Mouse (Mus musculus) urinary bladder, adult 2 months (tissue): ENCODE measurements around the gene Cabp4. TPM values are rescaled to one million over a fixed set of nuclear protein-coding genes. Genes with fewer than 3 reads are reported as not detected.

ENCODE experiments used
- DNase-seq: peaks from one replicate; pipeline ENCODE4 v3.0.0; 2022; ENCODE audit warnings: low spot score
- polyA plus RNA-seq: library from polyadenylated mRNA; depleted of rRNA; stranded (reverse); fragments of >200 nt; gene quantifications from 2 replicates; pipeline ENCODE4 v1.2.3, GENCODE M21; 2012

Cabp4 gene
- polyA plus RNA-seq, 1 experiment: 0.30 TPM

DNA sequence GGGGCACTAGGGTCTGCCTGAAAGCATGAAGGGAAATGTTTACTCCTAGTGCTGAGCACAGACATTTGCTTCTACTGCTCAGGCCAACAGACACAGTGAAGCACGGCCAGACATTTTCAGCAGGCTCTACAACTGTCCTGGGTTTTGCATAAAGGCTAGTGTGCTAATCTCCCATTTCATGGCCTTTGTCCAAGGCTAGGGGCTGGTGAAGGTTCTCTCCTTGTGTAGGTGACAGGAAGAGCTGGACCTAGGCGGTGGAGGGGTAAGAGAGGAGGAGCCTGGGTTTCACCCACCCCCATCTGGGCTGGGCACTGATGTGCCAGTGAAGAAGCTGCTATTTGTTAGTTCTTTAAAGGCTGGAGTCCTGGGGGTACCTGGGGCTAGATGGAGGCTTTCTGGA is 20.9 kb upstream of the Cabp4 start:
- DNase-seq: no peak

DNA sequence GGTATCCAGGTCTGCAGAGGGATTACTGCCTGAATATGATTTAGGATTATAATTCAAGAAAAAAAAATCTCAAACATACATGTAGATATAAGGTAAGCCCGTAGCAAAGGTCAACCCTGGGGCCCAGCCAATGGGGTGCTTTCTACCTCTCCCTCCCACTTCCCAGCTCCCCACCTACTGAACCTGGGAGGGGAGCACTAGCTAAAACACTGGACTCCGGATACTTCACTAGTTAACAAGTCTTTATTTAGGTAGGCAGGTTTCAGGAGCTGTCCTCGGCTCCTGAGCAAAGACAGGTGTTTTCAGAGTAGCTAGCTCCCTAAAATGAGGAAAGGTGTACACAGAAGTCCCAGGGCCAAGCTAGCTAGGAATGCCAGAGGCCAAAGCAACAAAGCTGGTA is 20.3 kb upstream of the Cabp4 start:
- DNase-seq: no peak

DNA sequence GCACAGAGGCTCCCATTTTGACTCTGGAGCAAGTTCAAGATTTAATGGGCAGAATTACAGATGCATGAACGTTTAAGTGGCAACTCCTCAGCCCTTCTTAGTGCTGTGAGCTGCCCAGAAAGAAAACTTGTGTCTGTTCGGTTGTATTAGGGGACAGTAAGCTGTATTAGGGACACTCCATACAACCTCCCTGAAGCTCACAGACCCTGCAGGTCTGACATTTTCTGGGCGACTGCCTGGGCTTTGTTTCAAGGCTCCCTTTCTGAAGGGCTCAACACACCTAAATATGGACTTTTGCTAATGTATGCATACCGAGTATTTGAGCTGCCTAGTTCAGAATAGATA is 19.7 kb upstream of the Cabp4 start:
- no peak for DNase-seq

DNA sequence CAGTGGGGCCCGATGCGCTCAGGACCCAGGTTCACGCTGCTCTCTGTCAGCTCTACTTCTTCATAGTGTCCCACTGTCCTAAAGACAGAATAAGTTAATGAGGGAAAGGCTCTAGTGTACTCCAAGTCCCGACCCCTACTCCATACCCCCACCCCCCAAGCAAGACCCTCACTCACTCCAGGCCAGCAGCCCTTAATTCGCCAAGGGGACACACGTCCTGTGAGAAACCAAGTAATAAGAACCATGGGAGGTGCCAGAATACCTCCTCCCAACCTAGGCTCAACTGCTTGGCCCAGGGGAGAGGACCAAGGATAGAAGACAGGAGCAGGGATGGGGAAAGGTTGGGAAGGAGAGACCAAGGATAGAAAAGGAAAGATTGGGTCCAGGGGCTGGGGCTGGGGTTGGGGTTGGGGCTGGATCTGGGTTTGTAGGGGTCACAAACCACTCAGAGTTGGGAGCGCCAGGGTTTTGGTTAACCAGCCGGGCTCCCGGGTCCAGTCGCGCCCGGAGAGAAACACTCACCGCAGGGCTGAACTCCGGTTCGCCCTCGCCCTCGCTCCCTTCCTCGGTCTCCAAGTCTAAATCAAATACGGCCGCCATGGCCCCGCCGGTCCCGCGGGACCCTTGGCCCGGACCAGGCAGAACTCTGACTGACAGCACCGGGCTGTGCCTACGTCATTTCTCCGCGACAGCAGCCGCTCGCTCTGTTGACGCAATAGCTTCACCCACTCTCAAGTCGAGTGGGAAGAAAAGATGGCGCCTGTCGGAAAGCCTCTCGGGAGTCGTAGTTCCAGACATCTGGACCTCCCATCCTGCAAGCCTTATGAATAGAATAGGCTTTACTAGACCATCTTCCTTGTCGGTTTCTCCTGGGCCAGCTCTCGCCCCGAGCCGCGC is 19.1 kb upstream of the Cabp4 start, which contains the start of gene Rps6kb2:
Rps6kb2 (minus strand) TSS at position 709 of the 897 bp plus-strand sequence.
- peak; percentile 94 for DNase-seq

DNA sequence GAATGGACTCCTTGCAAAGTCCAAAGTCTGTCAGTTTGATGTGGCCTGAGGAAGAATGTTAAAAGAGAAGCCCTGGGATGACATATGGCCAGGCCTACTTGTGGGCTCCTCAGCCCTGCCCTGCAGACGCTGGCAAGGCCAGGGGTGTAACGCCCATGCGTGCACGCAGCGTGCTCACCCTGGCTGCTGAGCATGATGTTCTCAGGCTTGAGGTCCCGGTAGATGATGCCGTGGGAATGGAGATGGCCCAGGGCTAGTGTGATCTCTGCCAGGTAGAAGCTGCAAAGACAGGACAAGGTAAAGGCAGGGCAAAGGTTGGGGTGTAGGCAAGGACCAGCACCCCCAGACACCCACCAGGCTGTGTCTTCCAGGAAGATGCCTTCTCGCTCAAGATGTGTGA is 15.2 kb upstream of the Cabp4 start:
- no peak for DNase-seq

DNA sequence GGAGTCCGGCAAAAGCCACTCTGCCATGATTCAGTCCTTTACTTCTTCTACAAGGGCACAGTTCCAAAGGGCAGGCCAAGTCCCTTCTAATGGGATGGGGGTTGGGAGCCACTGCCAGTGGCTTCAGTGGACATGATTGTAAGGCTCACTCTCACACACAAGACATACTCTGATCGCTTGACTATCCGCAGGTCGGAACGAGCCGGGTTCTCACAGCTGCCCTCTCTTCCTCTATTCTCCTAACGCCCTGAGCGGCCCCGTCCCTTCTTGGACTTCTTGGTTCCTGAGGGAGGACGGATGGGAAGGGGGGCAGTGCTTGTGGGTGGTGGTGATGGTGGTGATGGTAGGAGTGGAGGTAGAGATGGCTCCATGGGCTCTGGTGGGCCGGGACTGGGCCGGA is 12.9 kb upstream of the Cabp4 start:
- no peak for DNase-seq

DNA sequence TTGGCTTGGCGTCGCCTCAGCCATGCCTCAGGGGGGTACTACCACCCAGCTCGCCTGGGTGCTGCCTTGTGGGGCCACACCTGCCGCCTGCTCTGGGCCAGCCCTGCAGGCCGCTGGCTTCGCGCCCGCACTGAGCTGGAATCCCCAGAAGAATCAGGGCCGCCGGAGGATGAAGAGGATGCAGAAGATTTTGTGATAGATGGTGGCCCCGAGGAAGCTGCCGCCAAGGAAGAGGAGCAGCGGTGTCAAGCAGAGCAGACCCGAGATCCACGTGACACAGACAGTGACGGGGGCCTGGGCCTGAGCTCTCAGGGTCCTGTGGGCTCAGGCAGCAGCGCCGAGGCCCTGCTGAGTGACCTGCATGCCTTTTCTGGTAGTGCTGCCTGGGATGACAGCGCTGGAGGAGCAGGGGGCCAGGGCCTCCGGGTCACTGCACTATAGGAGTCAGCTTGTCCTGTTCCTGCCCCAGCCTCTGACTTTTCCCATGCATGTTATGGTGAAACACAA is 12.3 kb upstream of the Cabp4 start:
- DNase-seq: no peak

DNA sequence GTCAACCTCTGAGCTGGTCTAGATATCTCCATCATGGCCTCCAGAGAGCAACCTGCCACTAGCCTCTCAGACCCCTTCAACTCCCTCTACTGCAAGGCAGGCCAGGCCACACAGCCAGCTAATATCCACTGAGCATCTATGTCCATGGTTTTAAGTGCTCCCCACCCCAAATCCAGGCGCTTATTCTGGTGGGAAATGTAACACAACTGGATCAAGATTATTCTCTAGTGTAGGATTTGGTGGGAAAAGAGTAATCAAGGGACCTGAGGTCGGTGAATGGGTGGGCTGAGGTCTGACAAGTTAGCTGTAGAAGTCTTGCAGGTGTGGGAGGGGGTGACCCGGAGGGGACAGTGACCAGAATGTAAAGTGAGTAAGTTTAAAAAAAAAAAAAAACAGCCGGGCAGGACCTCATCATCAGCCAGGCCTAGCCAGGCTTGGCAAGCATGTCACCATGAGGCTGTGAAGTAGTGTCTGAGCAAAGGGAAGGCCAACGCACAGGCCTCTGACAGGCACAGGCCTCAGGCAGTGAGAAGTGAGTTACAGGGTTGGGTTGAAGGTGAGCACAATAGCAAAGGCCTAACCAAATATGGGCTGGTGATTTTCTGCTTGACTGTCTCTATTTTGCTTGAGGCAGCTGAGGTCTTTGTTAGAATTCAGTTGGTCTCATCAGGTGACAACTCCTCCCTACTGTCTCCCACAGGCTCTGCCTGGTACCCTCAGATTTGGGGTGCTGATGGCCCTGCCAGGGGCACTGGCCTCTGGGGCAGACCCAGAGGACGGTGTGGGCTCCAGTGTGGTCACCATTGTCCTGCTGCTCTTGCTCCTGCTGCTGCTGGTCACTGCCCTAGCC is 11.6 kb upstream of the Cabp4 start:
- DNase-seq: no peak

DNA sequence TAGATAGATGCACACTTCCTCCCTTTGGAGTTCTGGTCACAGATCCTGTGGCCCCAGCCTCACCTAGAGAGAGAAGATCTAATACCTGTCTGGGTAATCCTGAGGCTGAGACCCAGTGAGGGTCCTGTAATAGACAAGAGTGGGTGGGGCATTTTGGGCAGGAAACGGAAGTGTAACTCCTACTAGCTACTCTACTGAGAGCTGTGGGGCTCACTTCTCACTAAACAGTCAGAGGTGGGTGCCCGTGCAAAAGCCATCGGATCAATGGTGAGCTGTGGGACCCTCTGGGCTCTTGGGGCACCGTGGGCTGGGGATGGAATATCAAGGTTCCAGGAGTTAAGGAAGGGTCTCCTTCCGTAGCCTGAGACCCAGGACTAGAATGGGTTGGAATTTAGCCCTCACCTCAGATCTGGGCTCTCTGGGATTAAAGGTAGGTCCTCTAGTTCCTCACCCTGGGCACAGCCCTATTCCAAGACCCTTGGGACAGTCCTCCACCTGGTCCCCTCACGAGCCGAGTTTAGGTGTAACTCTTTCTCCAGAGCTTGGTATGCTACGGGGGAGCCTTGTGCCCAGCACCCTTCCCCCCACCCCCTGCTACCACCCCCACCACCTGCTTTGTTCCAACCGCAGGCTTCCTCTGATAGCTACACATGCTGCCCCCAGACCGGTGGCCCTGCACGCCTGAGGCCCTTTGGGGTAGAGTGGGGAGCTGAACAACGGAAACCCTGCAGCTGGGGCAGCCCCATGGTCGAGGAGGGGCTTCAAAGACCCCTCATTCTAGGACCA is 10.8 kb upstream of the Cabp4 start:
- DNase-seq: no peak

DNA sequence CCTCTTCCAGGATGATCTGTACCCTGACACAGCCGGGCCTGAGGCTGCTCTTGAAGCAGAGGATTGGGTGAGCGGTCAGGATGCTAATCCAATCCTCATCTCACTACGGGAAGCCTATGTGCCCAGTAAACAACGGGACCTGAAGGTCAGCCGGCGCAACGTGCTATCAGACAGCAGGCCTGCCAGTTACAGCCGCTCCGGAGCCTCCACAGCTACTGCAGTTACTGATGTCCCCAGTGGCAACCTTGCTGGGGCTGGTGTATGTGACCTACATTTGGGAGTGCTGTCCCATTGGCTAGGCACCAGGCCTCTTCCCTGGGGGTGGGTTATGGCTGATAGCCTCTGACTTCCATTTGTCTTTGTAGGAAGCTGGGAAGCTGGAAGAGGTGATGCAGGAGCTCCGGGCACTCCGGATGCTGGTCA is 9.4 kb upstream of the Cabp4 start, which contains the start of gene Ptprcap:
Ptprcap (plus strand) TSS at position 373 of the 423 bp plus-strand sequence.
- DNase-seq: no peak

DNA sequence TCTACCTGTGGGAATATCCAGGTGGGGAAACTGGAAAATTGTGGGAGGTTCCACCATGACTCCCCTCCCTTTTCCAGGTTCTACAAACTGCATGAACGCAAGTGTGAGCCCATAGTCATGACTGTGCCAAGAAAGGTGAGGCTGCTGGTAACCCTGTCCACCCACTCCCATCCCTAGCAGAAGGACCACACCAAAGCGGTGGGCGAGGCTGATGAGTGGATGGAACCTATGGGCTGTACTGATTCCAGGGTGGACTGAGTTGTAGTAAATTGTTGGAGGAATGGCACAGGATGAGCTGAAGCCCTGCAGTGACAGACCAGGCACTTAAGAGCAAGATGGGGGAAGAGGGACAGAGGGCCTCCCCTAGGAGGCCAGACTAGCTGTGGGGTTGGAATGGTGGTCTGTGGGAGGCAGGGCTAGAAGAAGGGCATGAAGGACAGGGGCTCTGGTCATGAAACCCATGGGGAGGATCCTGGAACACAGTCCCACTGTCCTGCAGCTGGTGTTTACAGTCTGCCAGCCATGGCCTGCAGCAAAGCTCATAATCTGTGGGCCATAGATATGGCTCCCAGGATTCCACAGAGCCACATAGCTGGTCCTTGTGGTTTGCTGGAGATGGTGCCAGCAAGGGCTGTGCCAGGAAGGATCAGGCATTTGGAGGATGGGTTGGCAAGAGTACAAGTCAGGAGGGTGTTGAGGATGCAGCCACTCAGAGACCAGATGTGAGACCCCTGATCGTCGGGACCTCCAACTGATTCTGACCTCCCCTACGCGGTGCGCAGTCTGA is 8.8 kb upstream of the Cabp4 start:
- no peak for DNase-seq

DNA sequence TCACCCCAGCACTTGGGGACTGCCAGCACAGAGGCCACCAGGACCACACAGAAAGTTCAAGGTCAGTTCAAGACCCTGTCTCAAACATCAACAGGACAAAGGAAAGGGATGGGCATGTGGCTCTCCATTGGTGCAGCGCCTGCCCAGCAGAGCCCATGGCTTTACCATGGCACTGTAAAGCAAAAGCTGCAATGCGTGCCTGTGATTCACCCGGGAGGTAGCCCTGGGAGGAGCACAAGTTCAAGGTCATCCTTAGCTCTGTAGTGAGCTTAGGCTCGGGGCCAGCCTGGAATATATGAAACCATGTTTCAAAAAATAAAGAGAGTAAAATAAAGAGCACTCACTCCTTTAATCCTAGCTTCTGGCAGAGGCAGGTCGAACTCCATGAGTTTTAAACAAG is 8.1 kb upstream of the Cabp4 start:
- no peak for DNase-seq

DNA sequence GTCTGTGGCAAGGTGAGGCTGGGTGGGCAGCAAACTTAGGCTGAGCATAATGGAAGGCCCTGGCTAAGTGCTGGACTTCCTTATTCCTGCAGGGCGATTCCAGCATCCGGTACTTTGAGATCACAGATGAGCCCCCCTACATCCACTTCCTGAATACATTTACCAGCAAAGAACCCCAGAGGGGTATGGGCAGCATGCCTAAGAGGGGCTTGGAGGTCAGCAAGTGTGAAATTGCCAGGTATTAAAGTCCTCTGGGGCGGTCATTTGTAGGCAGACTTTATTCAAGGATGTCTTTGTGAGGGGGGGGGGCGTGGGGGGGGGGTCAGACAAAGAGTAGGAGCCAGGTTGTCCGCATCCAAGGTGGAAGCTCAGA is 7.6 kb upstream of the Cabp4 start:
- DNase-seq: no peak

DNA sequence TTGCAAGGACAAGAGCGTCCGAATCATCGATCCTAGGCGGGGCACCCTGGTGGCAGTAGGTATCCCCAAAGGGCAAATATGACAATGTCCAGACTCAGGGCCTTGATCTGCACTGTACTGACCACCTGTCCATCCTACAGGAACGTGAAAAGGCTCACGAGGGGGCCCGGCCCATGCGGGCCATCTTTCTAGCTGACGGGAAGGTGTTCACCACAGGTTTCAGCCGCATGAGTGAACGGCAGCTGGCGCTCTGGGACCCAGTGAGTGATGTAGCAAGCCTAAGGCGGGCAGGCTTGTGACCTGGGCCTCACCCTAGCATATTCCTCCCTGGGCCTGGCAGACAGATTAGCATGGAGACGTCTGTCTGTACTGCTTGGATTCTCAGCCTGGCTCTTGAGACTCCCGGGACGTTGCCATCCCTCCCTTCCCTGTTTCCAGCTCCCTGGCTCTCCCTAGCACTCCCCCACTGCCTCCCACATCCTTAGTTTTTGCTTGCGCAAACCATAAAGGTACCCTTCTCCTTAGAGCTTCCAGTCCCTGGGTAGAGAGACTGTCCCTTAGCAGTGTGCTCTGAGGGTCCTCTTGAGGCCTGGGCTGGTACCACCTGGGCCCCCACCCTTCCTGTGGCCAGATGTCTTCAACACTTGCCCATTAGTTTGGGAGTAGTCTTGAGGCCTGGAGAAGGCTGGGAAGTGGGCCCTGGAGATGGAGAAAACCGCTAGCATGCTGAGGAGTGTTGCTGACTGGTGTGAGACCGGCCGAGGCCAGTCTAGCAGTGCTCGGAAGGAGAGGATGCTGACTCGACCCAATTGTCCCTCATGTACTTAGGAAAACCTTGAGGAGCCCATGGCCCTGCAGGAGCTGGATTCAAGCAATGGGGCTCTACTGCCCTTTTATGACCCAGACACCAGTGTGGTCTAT is 7.0 kb upstream of the Cabp4 start:
- DNase-seq: no peak

DNA sequence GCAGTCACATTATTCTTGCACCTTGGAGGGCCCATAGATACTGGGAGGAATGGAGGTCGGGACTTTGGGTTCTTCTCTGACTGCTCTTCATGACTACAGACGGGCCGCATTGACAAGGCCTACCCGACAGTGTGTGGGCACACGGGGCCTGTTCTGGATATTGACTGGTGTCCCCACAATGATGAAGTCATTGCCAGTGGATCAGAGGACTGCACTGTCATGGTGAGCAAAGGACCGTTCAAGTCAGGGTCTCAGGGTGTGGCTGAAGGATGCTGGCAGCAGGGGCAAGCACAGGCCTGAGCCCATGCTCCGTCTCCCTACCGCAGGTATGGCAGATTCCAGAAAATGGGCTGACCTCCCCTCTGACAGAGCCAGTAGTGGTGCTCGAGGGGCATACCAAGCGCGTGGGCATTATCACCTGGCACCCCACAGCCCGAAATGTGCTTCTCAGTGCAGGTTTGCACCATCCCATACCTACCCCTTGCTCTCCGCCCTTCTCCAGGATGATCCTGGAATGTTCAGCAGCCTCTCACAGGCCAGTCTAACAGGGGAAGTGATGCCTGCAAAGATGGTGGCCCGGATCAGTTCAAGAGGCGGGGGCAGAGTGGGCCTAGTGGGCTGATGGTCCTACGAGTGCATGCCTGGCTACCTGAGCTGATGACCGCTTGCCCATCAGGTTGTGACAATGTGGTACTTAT is 6.1 kb upstream of the Cabp4 start:
- no peak for DNase-seq

DNA sequence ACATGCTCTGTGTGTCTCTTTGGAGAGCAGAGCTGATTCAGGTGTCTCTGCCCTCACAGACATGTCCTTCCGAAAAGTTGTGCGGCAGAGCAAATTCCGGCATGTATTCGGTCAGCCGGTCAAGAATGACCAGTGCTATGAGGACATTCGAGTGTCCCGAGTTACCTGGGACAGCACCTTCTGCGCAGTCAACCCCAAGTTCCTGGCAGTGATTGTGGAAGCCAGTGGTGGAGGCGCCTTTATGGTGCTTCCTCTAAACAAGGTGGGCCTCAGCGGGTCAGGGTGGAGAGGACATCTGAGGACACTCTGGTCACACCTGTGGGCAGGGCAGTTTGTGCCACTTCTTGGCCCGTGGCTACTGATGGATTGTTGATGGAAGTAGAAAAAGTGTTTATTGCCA is 5.5 kb upstream of the Cabp4 start:
- no peak for DNase-seq

DNA sequence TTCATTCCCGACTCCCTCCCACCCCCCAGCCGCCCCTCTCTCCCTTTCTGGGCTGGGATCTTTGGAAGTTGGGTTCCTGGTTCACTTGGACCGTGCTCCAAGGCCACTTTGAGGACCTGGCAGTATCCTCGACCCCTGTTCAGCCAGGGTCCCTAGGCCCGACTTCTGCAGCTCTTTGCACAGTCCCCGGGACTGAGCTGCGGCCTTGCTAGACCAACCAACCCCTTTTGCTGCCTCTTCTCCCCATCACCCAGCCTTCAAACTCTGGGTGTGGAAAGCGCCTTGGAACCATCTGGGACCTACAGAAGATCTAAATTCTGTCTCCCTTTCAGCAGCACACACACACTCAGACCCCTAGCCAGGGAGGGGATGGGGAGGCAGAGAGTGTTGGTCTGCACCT is 5.0 kb upstream of the Cabp4 start:
- no peak for DNase-seq

DNA sequence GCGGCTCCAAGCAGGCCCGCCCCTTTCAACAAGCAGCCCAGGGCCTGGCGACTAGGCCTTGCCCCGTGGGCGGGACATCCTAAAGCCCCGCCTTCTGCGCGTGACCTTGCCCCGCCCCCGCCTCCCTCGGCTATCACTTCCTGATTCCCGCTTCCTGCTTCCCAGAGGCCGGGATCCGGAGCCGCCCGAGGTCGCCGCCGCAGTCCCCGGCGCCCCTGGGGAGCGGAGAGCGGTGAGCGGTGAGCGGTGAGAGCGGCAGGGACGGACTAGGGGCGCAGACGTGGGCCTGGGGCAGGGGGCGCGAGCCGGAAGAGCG is 4.6 kb upstream of the Cabp4 start, which contains the start of gene Coro1b:
Coro1b (plus strand) TSS at position 129 of the 316 bp plus-strand sequence.
- peak; percentile 92 for DNase-seq

DNA sequence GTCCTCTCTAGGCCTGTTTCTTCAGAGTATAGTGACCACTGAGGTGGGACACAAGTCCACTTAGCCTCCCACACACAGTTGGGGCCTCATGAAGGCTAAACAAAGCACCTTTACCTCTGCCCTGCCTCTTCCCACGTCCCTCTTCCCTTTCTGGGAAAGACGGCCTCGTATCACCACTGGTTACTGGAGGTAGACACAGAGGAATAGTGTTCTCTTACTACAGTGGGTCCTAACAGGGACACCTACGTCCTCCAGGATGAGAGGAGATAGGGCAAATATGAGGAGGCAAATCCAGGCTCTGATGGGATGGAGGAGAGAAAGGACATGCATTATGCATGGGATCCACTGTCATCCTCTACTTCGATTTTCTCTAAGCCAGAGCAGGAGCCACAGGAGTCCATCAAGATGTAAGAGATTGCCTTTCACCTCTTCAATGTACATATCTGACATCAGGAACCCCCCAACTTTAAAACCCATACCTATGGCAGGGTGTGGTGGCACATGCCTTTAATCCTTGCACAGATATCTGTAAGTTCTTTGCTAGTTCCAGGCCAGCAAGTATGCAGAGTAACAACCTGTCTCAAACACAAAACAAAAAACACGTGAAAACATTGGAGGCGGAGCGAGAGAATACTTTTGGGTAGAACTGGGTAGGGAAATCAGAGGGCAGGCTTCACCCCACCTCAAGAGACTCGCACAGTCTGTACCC is 4.1 kb upstream of the Cabp4 start:
- no peak for DNase-seq
